Mouse (Mus musculus) stomach, embryonic 14.5 days (tissue): ENCODE measurements around the gene Magoh. TPM values are rescaled to one million over a fixed set of nuclear protein-coding genes. Genes with fewer than 3 reads are reported as not detected.

Source experiments
- ATAC-seq: fragments of 200-750 bp; cut with Nextera tagmentation; 2 replicates; pipeline ENCODE4 v1.8.0; 2017; ENCODE audit warnings: low read depth, moderate TSS enrichment; ENCODE audit not compliant: insufficient number of reproducible peaks, insufficient read depth, low FRiP score
- H3K27ac ChIP-seq: fragments of 300-500 bp; sonication (generic); 2 replicates; pipeline ENCODE4 v1.5.1; 2014; ENCODE audit warnings: mild to moderate bottlenecking, low read length, moderate library complexity, mixed read lengths
- H3K27me3 ChIP-seq: fragments of 300-500 bp; sonication (generic); 2 replicates; pipeline ENCODE4 v1.6.1; 2014; ENCODE audit warnings: low read length, control low read depth, mixed read lengths; ENCODE audit not compliant: control insufficient read depth, insufficient read depth
- H3K36me3 ChIP-seq: fragments of 300-500 bp; sonication (generic); 2 replicates; pipeline ENCODE4 v1.6.1; 2014; ENCODE audit warnings: mild to moderate bottlenecking, control low read depth, low read length, moderate library complexity, mixed read lengths; ENCODE audit not compliant: control insufficient read depth, insufficient read depth
- H3K4me1 ChIP-seq: fragments of 300-500 bp; sonication (generic); 2 replicates; pipeline ENCODE4 v1.6.1; 2014; ENCODE audit warnings: low read length, control low read depth, mixed read lengths; ENCODE audit not compliant: control insufficient read depth, insufficient read depth
- H3K4me2 ChIP-seq: fragments of 300-500 bp; sonication (generic); replicated peaks from 2 replicates; pipeline ENCODE4 v1.6.1; 2014; ENCODE audit warnings: low read depth, low read length, control low read depth
- H3K4me3 ChIP-seq: fragments of 300-500 bp; sonication (generic); 2 replicates; pipeline ENCODE4 v1.5.1; 2014; ENCODE audit warnings: low read depth, low read length, control low read depth
- H3K9ac ChIP-seq: fragments of 300-500 bp; sonication (generic); replicated peaks from 2 replicates; pipeline ENCODE4 v1.6.1; 2014; ENCODE audit warnings: low read depth, mild to moderate bottlenecking, control low read depth, low read length, moderate library complexity, mixed read lengths
- H3K9me3 ChIP-seq: fragments of 300-500 bp; sonication (generic); 2 replicates; pipeline ENCODE4 v1.6.1; 2016; ENCODE audit warnings: low read depth, low read length, control low read depth; ENCODE audit not compliant: control insufficient read depth
- WGBS: fragments of 180-500 bp; shearing (Covaris S2); extraction: QIAGEN DNeasy Blood & Tissue Kit; methylation state at CpG from one replicate; pipeline ENCODE4 v1.1.7; 2014; 5-methylcytosine and 5-hydroxymethylcytosine counted together
- polyA plus RNA-seq: library from polyadenylated mRNA; unstranded; fragments of >200 nt; fragmentation: Nextera tagmentation; extraction: Ambion mirVana; gene quantifications from 2 replicates; pipeline ENCODE4 v1.2.1, GENCODE M21; 2014

Gene Magoh
- polyA plus RNA-seq, 1 experiment from 2014 or later, result 195 TPM

GRCm38 (mm10) chr4:107899211-107899927, 19.8 kb downstream of the Magoh start:
- 69% methylated on average over 5 of the region's 5 CpGs for WGBS
- H3K4me3 ChIP-seq, result no peak overlapping the region
- H3K9ac ChIP-seq, result no peak overlapping the region
- H3K4me2 ChIP-seq, result no peak overlapping the region
- H3K27ac ChIP-seq, result no peak overlapping the region
- H3K4me1 ChIP-seq, result no peaks in the 10 kb centered on the region
- peak; percentile 51; the same call in 1 of the 2 replicates for ATAC-seq
- peaks cover 39% of the 10 kb centered on the region for H3K36me3 ChIP-seq
- H3K9me3 ChIP-seq, result no peaks in the 10 kb centered on the region
- H3K27me3 ChIP-seq, result no peaks in the 10 kb centered on the region

GRCm38 (mm10) chr4:107900206-107900605, 20.7 kb downstream of the Magoh start:
- no peaks in the 10 kb centered on the region for H3K27me3 ChIP-seq
- 90% methylated on average over 3 of the region's 3 CpGs for WGBS
- no peak for ATAC-seq
- H3K9me3 ChIP-seq, result no peaks in the 10 kb centered on the region
- no peak overlapping the region for H3K4me3 ChIP-seq
- H3K4me1 ChIP-seq, result no peaks in the 10 kb centered on the region
- no peak overlapping the region for H3K4me2 ChIP-seq
- peaks cover 36% of the 10 kb centered on the region for H3K36me3 ChIP-seq
- no peak overlapping the region; the same call in 1 of the 2 replicates for H3K27ac ChIP-seq
- no peak overlapping the region for H3K9ac ChIP-seq

- Histone ChIP-seq H3K9ac (no peak overlapping the region), H3K4me3 (no peak overlapping the region), H3K27me3 (no peaks in the 10 kb centered on the region), H3K36me3 (peaks cover 24% of the 10 kb centered on the region; the same call in 1 of the 2 replicates), H3K4me2 (no peak overlapping the region), H3K27ac (no peak overlapping the region), H3K9me3 (no peaks in the 10 kb centered on the region), H3K4me1 (no peaks in the 10 kb centered on the region)
- ATAC-seq, result no peak
- 86% methylated on average over 10 of the region's 10 CpGs for WGBS
Measured at GRCm38 (mm10) chr4:107904252-107904651, 24.7 kb downstream of the Magoh start.

GRCm38 (mm10) chr4:107906561-107906960, 27.0 kb downstream of the Magoh start:
- Histone ChIP-seq H3K27me3 (no peaks in the 10 kb centered on the region), H3K4me1 (no peaks in the 10 kb centered on the region), H3K4me2 (no peak overlapping the region), H3K36me3 (peaks cover 27% of the 10 kb centered on the region), H3K9me3 (no peaks in the 10 kb centered on the region), H3K9ac (no peak overlapping the region), H3K4me3 (no peak overlapping the region), H3K27ac (no peak overlapping the region)
- no peak for ATAC-seq
- WGBS, result 88% methylated on average over 9 of the region's 9 CpGs

DNA sequence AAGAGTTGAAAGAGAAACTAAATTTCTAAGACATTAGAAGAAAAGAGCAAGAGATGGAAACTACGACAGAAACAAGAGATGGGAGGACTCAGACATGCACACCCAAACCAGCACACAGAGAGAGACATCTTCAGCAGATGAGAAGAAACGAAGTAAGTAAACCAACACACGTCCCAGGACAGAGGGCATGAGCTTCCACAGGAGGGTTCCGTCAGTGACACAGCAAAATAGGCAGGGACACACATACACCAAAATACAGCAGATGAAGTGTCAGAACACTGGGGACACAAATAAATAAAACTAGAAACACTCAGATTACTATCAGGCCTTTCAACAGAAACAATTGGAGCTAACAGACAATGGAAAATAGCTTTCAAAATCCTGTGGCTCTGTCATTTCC, 30.5 kb downstream of the Magoh start:
- peaks cover 43% of the 10 kb centered on the region for H3K36me3 ChIP-seq
- ATAC-seq, result no peak

GRCm38 (mm10) chr4:107920336-107920735, 40.8 kb downstream of the Magoh start:
- Histone ChIP-seq H3K27me3 (no peaks in the 10 kb centered on the region), H3K9me3 (no peaks in the 10 kb centered on the region), H3K4me1 (peaks cover 14% of the 10 kb centered on the region; the same call in 1 of the 2 replicates), H3K4me2 (no peak overlapping the region), H3K36me3 (no peaks in the 10 kb centered on the region), H3K9ac (no peak overlapping the region), H3K27ac (no peak overlapping the region), H3K4me3 (no peak overlapping the region)
- ATAC-seq, result no peak
- WGBS, result 93% methylated on average over 2 of the region's 2 CpGs

More for the DNA sequence above, 30.5 kb downstream of the Magoh start:
- no peak overlapping the region for H3K4me3 ChIP-seq
- H3K9me3 ChIP-seq, result no peaks in the 10 kb centered on the region
- no peak overlapping the region for H3K4me2 ChIP-seq
- no peaks in the 10 kb centered on the region for H3K27me3 ChIP-seq
- WGBS, result 88% methylated on average over 4 of the region's 4 CpGs
- H3K9ac ChIP-seq, result no peak overlapping the region
- no peaks in the 10 kb centered on the region for H3K4me1 ChIP-seq
- H3K27ac ChIP-seq, result no peak overlapping the region

DNA sequence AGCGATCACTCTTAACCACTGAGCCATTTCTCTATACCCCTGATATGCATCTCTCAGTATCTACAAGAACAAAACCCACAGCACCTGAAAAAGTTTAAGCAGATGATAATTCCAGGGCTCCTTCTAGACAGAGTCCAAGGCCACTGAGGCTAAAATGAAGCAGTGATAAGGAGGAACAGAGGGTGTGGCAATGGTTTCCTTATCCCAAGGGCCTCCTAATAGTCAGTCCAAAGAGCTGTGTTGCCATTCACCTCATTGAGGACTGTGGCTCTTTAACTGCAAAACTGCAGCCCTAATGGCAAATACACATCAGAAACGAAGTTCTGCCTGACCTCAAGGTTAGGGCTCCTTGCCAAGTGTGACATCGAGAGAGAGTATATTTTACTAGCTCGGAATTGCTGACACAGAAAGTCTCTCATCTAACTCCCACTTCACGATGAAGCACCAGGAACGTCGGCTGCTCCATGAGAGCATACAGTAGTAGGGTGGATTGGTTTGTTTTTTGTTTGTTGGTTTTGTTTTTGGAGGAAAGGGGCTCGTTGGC, 41.7 kb downstream of the Magoh start:
- Histone ChIP-seq H3K4me1 (peaks cover 14% of the 10 kb centered on the region; the same call in 1 of the 2 replicates), H3K9me3 (no peaks in the 10 kb centered on the region), H3K27me3 (no peaks in the 10 kb centered on the region), H3K4me2 (no peak overlapping the region), H3K9ac (no peak overlapping the region), H3K27ac (no peak overlapping the region), H3K4me3 (no peak overlapping the region), H3K36me3 (no peaks in the 10 kb centered on the region)
- 58% methylated on average over 8 of the region's 8 CpGs for WGBS
- no peak for ATAC-seq

DNA sequence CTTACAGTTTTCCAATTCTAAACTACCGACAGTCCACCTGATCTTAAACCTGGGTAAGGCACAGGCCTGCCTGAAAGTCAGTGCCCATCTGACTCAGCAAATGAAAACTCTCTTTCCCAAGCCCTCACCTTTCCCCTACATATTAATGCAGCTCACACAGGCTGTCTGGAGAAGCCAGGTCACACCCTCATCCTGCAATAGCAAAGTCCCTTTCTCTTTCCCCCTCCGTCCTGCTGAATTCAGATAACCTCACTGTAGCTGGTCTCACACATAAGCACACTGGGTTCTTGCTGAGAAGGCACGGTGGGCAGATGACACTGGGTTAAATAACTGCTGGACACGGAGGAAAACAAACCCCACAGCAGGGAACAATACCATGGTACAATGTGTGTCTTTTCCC, 42.4 kb downstream of the Magoh start:
- no peaks in the 10 kb centered on the region for H3K9me3 ChIP-seq
- peak overlapping the region; percentile 87; the same call in 1 of the 2 replicates for H3K4me3 ChIP-seq
- 0 out of 2 replicates have a peak overlapping the region, but pooled peaks have one; percentile 89 for H3K9ac ChIP-seq
- no peaks in the 10 kb centered on the region for H3K27me3 ChIP-seq
- peak overlapping the region; percentile 72 for H3K4me2 ChIP-seq
- no peaks in the 10 kb centered on the region for H3K36me3 ChIP-seq
- H3K4me1 ChIP-seq, result peaks cover 14% of the 10 kb centered on the region; the same call in 1 of the 2 replicates
- no peak overlapping the region for H3K27ac ChIP-seq
- ATAC-seq, result 0 out of 2 replicates have a peak, but pooled peaks have one; percentile 14
- WGBS, result 65% methylated on average over 4 of the region's 4 CpGs
